Mouse (Mus musculus): ENCODE measurements around the gene Gm9903.

- TF ChIP-seq CTCF (IDR thresholded peaks at IDR 0.05; ENCODE audit: insufficient read depth, low read length) (no peak), POLR2A (IDR thresholded peaks at IDR 0.05; ENCODE audit: borderline replicate concordance, extremely low read depth, low read depth, low read length) (no peak)
Measured at GRCm38 (mm10) chr5:33678244-33678643, 48.5 kb downstream of the Gm9903 start.
